Mouse (Mus musculus): ENCODE data around the gene Snai3.

The Snai3 gene

GRCm38 (mm10) chr8:122459218-122459900 is 1.2 kb downstream of the Snai3 start:
- no peak for DNase-seq (ENCODE audit: low spot score)

- no peak for DNase-seq (ENCODE audit: low spot score)
These were observed 3.4 kb downstream of the Snai3 start for GRCm38 (mm10) chr8:122457171-122457570.

- no peak for DNase-seq (ENCODE audit: low spot score)
These were observed 6.1 kb downstream of the Snai3 start for GRCm38 (mm10) chr8:122454409-122454808.

- no peak for DNase-seq (ENCODE audit: low spot score)
These were observed 8.4 kb downstream of the Snai3 start for GRCm38 (mm10) chr8:122452154-122452553.

GRCm38 (mm10) chr8:122451161-122451703 is 9.3 kb downstream of the Snai3 start:
- DNase-seq (ENCODE audit: low spot score): no peak

- DNase-seq (ENCODE audit: low spot score): no peak
These were observed 15.3 kb downstream of the Snai3 start for GRCm38 (mm10) chr8:122445203-122445602.

GRCm38 (mm10) chr8:122444058-122444748 is 16.3 kb downstream of the Snai3 start:
- peak; percentile 83 for DNase-seq (ENCODE audit: low spot score)

- peak; percentile 97 for DNase-seq (ENCODE audit: low spot score)
These were observed 17.1 kb downstream of the Snai3 start, which contains the start of gene Mvd for GRCm38 (mm10) chr8:122443262-122444006. Gene Mvd (minus strand): TSS chr8:122443422.

- DNase-seq (ENCODE audit: low spot score): no peak
These were observed 17.8 kb downstream of the Snai3 start for GRCm38 (mm10) chr8:122442781-122443180.

- no peak for DNase-seq (ENCODE audit: low spot score)
These were observed 18.2 kb downstream of the Snai3 start for GRCm38 (mm10) chr8:122442356-122442755.

GRCm38 (mm10) chr8:122441326-122441725 is 19.2 kb downstream of the Snai3 start:
- no peak for DNase-seq (ENCODE audit: low spot score)

- no peak for DNase-seq (ENCODE audit: low spot score)
These were observed 21.2 kb downstream of the Snai3 start for GRCm38 (mm10) chr8:122439336-122439735.

- DNase-seq (ENCODE audit: low spot score): no peak
These were observed 22.7 kb downstream of the Snai3 start for GRCm38 (mm10) chr8:122437708-122438331.

GRCm38 (mm10) chr8:122436586-122437125 is 23.9 kb downstream of the Snai3 start:
- no peak for DNase-seq (ENCODE audit: low spot score)

GRCm38 (mm10) chr8:122436146-122436545 is 24.4 kb downstream of the Snai3 start:
- DNase-seq (ENCODE audit: low spot score): no peak

- DNase-seq (ENCODE audit: low spot score): no peak
These were observed 25.2 kb downstream of the Snai3 start for GRCm38 (mm10) chr8:122435375-122435774.

GRCm38 (mm10) chr8:122433269-122433905 is 27.1 kb downstream of the Snai3 start:
- DNase-seq (ENCODE audit: low spot score): no peak

- peak; percentile 84 for DNase-seq (ENCODE audit: low spot score)
These were observed 27.9 kb downstream of the Snai3 start, which contains the start of gene Cyba for GRCm38 (mm10) chr8:122432443-122433268. Gene Cyba (minus strand): TSS chr8:122432930.

GRCm38 (mm10) chr8:122431694-122432442 is 28.7 kb downstream of the Snai3 start:
- DNase-seq (ENCODE audit: low spot score): peak; percentile 71

GRCm38 (mm10) chr8:122430646-122431045 is 29.9 kb downstream of the Snai3 start:
- no peak for DNase-seq (ENCODE audit: low spot score)

Data from testis, postnatal 10 days (tissue).